Mouse (Mus musculus): ENCODE data around the gene Tuba3a.

Gene Tuba3a

GRCm38 (mm10) chr6:125285890-125286289 lies at the start of gene Tuba3a:
Gene Tuba3a (minus strand): TSS chr6:125286042.
- no peak for DNase-seq (ENCODE audit: low spot score)

GRCm38 (mm10) chr6:125334356-125334755 lies 48.5 kb upstream of the Tuba3a start:
- DNase-seq (ENCODE audit: low spot score), result no peak

- no peak for DNase-seq (ENCODE audit: low spot score)
Observed at GRCm38 (mm10) chr6:125333112-125333899, 47.5 kb upstream of the Tuba3a start.

- no peak for DNase-seq (ENCODE audit: low spot score)
Observed at GRCm38 (mm10) chr6:125330626-125331326, 44.9 kb upstream of the Tuba3a start.

- no peak for DNase-seq (ENCODE audit: low spot score)
Observed at GRCm38 (mm10) chr6:125328243-125328642, 42.4 kb upstream of the Tuba3a start.

GRCm38 (mm10) chr6:125325337-125325736 lies 39.5 kb upstream of the Tuba3a start:
- no peak for DNase-seq (ENCODE audit: low spot score)

- DNase-seq (ENCODE audit: low spot score), result no peak
Observed at GRCm38 (mm10) chr6:125323547-125323946, 37.7 kb upstream of the Tuba3a start.

- no peak for DNase-seq (ENCODE audit: low spot score)
Observed at GRCm38 (mm10) chr6:125322794-125323193, 37.0 kb upstream of the Tuba3a start.

- no peak for DNase-seq (ENCODE audit: low spot score)
Observed at GRCm38 (mm10) chr6:125321114-125321855, 35.4 kb upstream of the Tuba3a start.

GRCm38 (mm10) chr6:125320323-125320722 lies 34.5 kb upstream of the Tuba3a start, which contains the start of gene Scnn1a:
Gene Scnn1a (plus strand): TSS chr6:125320659.
- no peak for DNase-seq (ENCODE audit: low spot score)

- DNase-seq (ENCODE audit: low spot score), result no peak
Observed at GRCm38 (mm10) chr6:125319919-125320296, 34.1 kb upstream of the Tuba3a start.

- no peak for DNase-seq (ENCODE audit: low spot score)
Observed at GRCm38 (mm10) chr6:125318981-125319918, 33.4 kb upstream of the Tuba3a start.

GRCm38 (mm10) chr6:125317077-125317476 lies 31.2 kb upstream of the Tuba3a start:
- DNase-seq (ENCODE audit: low spot score), result no peak

- no peak for DNase-seq (ENCODE audit: low spot score)
Observed at GRCm38 (mm10) chr6:125314746-125315145, 28.9 kb upstream of the Tuba3a start.

- DNase-seq (ENCODE audit: low spot score), result no peak
Observed at GRCm38 (mm10) chr6:125314231-125314563, 28.4 kb upstream of the Tuba3a start.

GRCm38 (mm10) chr6:125313546-125314230 lies 27.8 kb upstream of the Tuba3a start, which contains the start of gene Ltbr:
Gene Ltbr (minus strand): TSS chr6:125313885.
- DNase-seq (ENCODE audit: low spot score), result no peak

GRCm38 (mm10) chr6:125312581-125313355 lies 26.9 kb upstream of the Tuba3a start:
- no peak for DNase-seq (ENCODE audit: low spot score)

- DNase-seq (ENCODE audit: low spot score), result no peak
Observed at GRCm38 (mm10) chr6:125312171-125312570, 26.3 kb upstream of the Tuba3a start.

- no peak for DNase-seq (ENCODE audit: low spot score)
Observed at GRCm38 (mm10) chr6:125309406-125309805, 23.6 kb upstream of the Tuba3a start.

- DNase-seq (ENCODE audit: low spot score), result no peak
Observed at GRCm38 (mm10) chr6:125308921-125309320, 23.1 kb upstream of the Tuba3a start.

All from layer of hippocampus, adult 9-10 months (tissue).